Mouse (Mus musculus) cerebellum, adult (tissue): ENCODE measurements around the gene Slc5a10.

Experiments used
- ATAC-seq: cut with Nextera tagmentation; 2 replicates; pipeline ENCODE4 v1.9.2; 2017; ENCODE audit warnings: mild to moderate bottlenecking, moderate library complexity, mixed read lengths; ENCODE audit not compliant: insufficient number of reproducible peaks, low FRiP score, low TSS enrichment

Gene Slc5a10

DNA sequence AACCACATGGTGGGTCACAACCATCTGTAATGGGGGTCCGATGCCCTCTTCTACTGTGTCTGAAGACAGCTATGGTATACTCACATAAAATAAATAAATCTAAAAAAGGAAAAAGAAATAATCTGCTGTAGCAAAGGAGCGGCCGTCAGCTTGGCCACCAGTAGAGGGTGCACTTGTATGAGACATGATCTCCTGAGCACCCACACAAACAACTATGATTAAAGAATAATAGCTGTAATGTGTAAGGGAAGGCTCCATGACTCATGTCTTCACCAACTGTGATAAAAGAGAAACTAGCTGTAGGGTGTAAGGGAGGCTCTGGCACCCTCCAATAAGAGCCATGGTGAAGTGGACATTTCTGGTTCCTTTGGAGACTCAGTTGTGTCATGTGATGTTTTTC, 91.0 kb downstream of the Slc5a10 start:
- ATAC-seq, result no peak

DNA sequence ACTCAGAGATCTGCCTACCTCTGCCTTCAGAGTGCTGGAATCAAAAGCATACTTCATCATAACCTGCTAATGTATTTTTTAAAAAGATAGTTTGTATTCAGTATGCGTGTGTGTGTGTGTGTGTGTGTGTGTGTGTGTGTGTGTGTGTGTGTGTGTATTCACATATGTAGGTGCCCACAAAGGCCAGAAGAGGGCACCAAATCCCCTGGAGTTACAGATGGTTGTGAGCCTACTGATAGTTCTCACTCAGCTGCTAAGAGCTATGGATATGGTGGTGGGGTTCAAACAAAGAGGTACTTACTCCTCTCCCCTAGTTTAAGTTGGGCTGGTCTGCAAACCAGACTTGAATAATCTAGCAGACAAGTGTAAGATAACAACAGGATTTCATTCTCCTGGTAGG, 94.1 kb downstream of the Slc5a10 start:
- no peak for ATAC-seq

DNA sequence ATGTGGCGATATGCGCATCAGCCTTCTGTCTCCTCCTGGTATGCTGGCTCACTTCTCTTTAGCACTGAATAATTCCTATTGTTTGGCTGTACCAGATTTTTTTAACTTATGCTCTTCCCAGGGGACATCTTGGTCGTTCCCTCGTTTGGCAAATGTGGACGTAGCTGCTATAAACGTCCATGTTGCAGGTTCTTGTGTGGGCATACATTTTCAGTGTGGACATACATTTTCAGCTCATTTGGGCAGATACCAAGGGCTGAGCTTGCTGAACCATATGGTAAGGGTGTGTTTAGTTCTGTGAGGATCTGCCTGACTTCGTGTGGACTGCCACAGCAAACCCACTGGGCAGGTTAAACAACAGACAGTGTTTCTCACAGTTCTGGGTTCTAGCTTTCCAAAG, 95.5 kb downstream of the Slc5a10 start:
- no peak for ATAC-seq
